Mouse (Mus musculus): ENCODE results near the gene Otud7b. TPM values are rescaled to one million over a fixed set of nuclear protein-coding genes. Genes with fewer than 3 reads are reported as not detected.
"Not testable (repeated sequence)": the region's sequence is repeated elsewhere in the genome, so short reads cannot be mapped to it uniquely, and the experiment has no call there.

Otud7b gene
- polyA plus RNA-seq, 1 experiment from 2014 or later = 19.8 TPM

DNA sequence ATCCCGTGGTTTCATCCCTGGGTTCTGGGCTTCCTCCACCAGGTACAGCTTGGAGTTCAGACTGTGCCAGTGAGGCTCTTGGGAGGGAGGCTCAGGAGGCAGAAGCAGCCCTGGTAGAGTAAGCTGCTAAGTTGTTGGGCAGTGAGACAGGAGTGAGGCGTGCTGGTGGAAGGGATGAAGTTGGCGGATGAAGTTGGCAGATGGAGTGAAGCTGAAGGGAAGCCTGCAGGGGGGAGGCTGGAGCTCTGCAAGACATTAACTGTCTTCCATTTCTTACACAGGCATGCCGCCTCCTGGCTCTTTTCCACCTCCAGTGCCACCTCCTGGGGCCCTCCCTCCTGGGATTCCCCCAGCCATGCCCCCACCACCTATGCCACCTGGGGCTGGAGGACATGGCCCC lies 69.7 kb downstream of the Otud7b start:
- H3K27ac ChIP-seq; H3K27me3 ChIP-seq (replicated peaks); H3K4me3 ChIP-seq (replicated peaks); ATAC-seq; H3K9ac ChIP-seq; H3K9me3 ChIP-seq: not testable (repeated sequence)
- peaks cover 15% of the 10 kb centered on the region for H3K4me1 ChIP-seq (replicated peaks)
- WGBS = 76% methylated on average over 4 of the region's 4 CpGs
- 0 out of 2 replicates have a peak overlapping the region, but pooled peaks have one; percentile 11 for H3K4me2 ChIP-seq (replicated peaks)
- peaks cover 18% of the 10 kb centered on the region for H3K36me3 ChIP-seq

DNA sequence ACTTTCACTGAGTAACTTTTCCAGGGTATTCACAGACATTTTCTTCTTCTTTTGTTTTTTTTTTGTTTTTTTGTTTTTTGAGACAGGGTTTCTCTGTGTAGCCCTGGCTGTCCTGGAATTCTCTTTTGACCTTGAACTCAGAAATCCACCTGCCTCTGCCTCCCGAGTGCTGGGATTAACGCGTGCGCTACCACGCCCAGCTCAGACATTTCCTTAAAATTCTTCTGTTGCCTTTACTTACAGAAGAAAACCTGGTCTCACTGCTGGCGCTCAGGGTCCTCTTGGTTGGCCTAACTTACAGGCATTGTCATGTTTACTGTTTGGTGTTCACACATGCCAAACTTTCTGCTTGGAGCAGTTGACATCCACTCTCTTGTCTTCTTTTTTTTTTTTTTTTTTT lies 70.9 kb downstream of the Otud7b start:
- Histone ChIP-seq H3K36me3 (peaks cover 15% of the 10 kb centered on the region), H3K27me3 (replicated peaks) (no peaks in the 10 kb centered on the region), H3K9ac (no peak overlapping the region), H3K4me3 (replicated peaks) (no peak overlapping the region), H3K9me3 (no peaks in the 10 kb centered on the region), H3K4me2 (replicated peaks) (no peak overlapping the region), H3K4me1 (replicated peaks) (peaks cover 14% of the 10 kb centered on the region), H3K27ac (no peak overlapping the region)
- ATAC-seq = no peak
- 94% methylated on average over 6 of the region's 6 CpGs for WGBS

DNA sequence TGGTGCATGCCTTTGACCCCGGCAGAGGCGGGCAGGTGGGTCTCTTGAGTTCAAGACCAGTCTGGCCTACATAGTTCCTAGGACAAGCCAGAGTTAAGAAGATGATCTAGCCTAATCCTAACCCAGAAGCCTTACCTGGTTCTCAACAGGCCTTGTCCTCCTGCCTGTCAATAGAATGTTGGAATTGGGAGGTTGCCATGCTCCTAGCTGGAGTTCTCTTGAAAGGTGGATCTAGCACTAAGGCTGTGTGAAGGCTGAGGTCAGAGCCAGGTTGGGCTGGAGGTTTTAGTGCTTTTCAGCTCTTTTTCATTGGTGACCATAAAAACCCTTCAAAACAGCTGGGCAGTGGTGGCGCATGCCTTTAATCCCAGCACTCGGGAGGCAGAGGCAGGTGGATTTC lies 74.1 kb downstream of the Otud7b start:
- WGBS = 86% methylated on average over 4 of the region's 4 CpGs
- H3K9me3 ChIP-seq = no peaks in the 10 kb centered on the region
- H3K9ac ChIP-seq = no peak overlapping the region
- no peak for ATAC-seq
- H3K4me1 ChIP-seq (replicated peaks) = peaks cover 25% of the 10 kb centered on the region
- H3K36me3 ChIP-seq = peaks cover 15% of the 10 kb centered on the region
- H3K4me3 ChIP-seq (replicated peaks) = no peak overlapping the region
- no peak overlapping the region for H3K4me2 ChIP-seq (replicated peaks)
- H3K27me3 ChIP-seq (replicated peaks) = no peaks in the 10 kb centered on the region
- no peak overlapping the region for H3K27ac ChIP-seq

DNA sequence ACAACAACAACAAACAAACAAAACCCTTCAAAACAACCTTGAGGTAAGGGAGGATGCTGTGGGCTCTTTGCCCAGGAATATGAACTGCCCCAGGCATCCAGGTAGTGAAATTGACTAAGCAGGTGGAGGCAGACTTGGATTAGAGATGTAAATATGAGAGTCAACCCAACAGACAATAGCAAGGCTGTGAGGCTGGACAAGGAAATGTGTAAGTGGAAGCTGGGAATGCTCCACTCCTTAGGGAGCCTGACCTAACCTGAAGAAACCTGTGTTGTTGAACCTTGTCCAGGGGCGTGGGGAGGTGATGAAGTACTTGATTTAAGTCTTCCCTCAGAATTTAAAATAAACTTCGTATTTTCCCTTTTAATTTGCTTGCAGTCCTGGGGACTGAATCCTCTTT lies 74.6 kb downstream of the Otud7b start:
- H3K9ac ChIP-seq = no peak overlapping the region
- 77% methylated on average over 2 of the region's 2 CpGs for WGBS
- no peak overlapping the region for H3K4me3 ChIP-seq (replicated peaks)
- H3K4me2 ChIP-seq (replicated peaks) = no peak overlapping the region
- H3K9me3 ChIP-seq = no peaks in the 10 kb centered on the region
- no peak for ATAC-seq
- H3K36me3 ChIP-seq = peaks cover 15% of the 10 kb centered on the region
- H3K27ac ChIP-seq = no peak overlapping the region
- H3K27me3 ChIP-seq (replicated peaks) = no peaks in the 10 kb centered on the region
- peaks cover 24% of the 10 kb centered on the region for H3K4me1 ChIP-seq (replicated peaks)

DNA sequence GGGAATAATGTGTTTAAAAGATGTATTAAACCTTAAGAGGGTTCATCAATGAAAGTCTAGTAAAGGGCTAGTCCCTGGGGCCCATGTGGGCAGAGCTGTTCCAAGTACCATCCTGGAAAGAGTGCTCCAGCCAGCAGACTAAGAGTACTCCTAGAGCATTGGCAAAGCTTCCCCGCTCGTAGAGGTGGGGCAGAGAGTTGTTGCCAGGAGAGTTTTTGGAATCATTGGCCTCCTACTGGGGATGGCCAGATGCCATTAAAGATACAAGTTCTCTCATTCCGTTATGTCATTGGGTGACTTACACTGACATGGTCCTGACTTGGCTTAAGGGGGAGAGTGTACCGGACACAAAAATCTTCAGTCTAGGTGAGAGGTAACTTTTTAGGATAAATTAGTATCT lies 75.2 kb downstream of the Otud7b start:
- peaks cover 13% of the 10 kb centered on the region for H3K36me3 ChIP-seq
- H3K4me2 ChIP-seq (replicated peaks) = no peak overlapping the region
- no peaks in the 10 kb centered on the region for H3K9me3 ChIP-seq
- no peak overlapping the region for H3K9ac ChIP-seq
- H3K4me3 ChIP-seq (replicated peaks) = no peak overlapping the region
- H3K27ac ChIP-seq = no peak overlapping the region
- no peak for ATAC-seq
- H3K4me1 ChIP-seq (replicated peaks) = peaks cover 21% of the 10 kb centered on the region
- WGBS = 67% methylated on average over 4 of the region's 4 CpGs
- H3K27me3 ChIP-seq (replicated peaks) = no peaks in the 10 kb centered on the region

DNA sequence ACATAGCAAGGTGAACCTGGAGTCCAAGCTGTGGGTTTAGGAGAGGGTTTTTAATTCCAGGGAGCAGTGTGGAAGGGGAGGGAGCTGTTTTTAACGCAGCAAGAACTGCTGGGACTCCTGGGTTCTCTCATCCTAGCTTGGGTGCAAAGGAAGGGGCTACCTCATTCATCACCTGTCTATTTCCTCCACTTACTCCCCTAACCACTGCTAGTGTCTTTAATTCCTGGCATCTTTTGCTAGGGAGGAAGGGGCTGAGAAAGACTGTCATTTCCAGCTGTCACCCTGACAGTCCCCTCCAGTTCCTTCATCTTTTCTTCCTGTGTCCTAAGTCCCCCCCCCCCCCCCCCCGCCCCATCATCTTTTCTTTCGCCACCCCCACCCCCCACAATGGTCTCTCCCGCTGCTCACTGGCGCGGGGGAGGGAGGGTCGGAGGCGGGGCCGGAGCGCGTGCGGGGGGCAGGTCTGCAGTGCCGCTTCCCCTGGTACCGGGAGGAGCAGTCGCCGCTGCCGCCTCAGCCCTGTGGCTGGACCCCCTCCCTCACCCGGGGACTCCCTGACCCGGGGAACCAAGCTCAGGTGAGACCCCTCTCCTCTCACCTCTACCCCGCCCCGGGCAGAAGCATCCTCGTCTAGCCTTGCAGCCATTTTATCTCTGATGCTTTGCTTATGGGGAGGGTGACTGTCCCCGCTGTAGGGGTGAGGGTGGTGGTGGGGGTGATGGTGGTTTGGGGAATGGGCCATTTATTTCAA lies 76.6 kb downstream of the Otud7b start, which contains the start of gene Sv2a:
Sv2a (plus strand) TSS at position 425 of the 751 bp plus-strand sequence.
- ATAC-seq = peak; percentile 61; the same call in 1 of the 2 replicates
- Histone ChIP-seq H3K27ac (no peak within 1 kb of the TSS), H3K4me2 (replicated peaks) (peak within 1 kb of the TSS; percentile 82), H3K9ac (peak within 1 kb of the TSS; percentile 62), H3K4me3 (replicated peaks) (peak within 1 kb of the TSS; percentile 48), H3K36me3 (peaks cover 13% of the 10 kb centered on the region), H3K27me3 (replicated peaks) (no peaks in the 10 kb centered on the region), H3K4me1 (replicated peaks) (peaks cover 21% of the 10 kb centered on the region), H3K9me3 (no peaks in the 10 kb centered on the region)
- under 1% methylated on average over 15 of the region's 23 CpGs for WGBS

DNA sequence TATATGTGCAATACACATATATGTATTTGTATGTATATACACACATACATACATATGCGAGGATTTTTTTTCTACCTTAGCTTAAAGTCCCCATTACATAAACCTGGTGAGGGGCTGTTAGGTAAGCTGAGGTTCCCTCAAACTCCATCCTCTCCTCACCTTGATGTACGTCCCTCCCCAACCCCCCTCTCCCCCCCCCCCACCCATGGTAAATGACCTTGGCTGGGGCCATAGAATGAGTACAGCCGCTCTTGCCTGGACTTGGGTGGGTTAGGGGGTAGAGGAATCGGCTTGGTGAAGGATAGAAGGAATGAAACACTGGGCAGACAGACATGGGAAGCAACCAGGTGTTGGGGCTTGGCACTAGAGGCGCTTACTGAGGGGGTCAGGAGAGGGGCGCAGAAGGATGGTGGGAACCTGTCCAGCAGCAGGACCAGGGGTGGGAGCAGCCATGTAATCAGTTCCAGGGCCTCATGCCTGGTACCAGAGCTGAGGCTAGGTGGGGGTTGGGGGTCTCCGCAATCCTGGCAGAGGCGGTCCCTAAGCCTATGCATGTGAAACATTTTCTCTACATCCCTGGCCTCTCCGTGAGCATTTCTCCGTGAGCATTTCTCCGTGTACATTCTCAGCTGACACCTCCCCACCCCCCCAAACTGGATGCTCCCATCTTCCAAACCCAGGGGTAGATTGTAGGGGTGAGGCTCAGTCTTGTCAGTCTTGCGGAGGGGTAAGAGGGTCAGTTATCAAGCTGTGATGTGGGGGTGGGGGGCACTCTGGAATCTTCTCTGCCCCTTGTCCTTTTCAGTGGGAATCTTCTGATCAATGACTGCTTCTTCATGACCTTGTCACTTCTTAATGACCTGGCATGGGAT lies 77.4 kb downstream of the Otud7b start:
- H3K4me3 ChIP-seq (replicated peaks) = peak overlapping the region; percentile 48
- H3K4me2 ChIP-seq (replicated peaks) = peak overlapping the region; percentile 82
- H3K27ac ChIP-seq = no peak overlapping the region
- H3K9ac ChIP-seq = no peak overlapping the region; the same call in 1 of the 2 replicates
- H3K9me3 ChIP-seq = no peaks in the 10 kb centered on the region
- ATAC-seq = peak; percentile 50; the same call in 1 of the 2 replicates
- WGBS = 37% methylated on average over 12 of the region's 12 CpGs
- no peaks in the 10 kb centered on the region for H3K27me3 ChIP-seq (replicated peaks)
- peaks cover 5% of the 10 kb centered on the region for H3K36me3 ChIP-seq
- peaks cover 21% of the 10 kb centered on the region for H3K4me1 ChIP-seq (replicated peaks)

DNA sequence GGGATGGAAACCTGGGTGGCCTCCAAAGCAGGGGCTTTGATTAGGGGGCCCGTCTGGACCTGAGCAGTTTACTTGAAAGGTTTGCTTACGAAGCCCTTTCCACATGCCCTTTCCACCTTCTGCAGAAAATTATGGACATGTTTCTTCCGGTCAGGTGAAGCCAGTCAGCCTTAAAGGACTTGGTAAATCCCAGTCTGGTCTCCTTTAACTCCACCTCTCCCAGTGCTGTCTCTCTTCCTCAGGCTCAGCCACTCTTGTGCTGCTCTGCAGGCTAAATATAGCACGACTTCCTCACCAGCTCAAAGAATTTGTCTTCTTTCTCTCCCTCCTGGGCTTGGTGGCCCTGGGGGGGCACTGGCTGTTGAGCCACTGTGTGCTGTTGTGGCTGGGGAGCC lies 78.1 kb downstream of the Otud7b start:
- Histone ChIP-seq H3K9ac (no peak overlapping the region), H3K4me3 (replicated peaks) (no peak overlapping the region)
- ATAC-seq = no peak

DNA sequence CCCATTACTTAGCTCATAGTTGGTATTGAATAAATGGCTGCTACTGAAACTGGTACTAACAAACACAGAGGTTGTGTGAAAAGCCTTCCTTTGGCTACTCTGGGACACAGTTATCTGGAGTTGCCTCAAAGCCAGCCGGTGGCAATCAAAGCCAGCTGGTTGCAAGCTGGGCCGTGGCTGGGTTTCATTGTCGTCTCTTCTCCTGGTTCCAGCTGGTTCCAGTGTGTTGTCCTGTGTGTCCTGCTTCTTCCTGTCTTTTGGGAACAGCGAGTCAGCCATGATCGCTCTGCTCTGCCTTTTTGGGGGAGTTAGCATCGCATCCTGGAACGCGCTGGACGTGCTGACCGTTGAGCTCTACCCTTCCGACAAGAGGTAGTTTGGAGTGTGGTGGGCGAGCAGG lies 88.7 kb downstream of the Otud7b start:
- H3K4me1 ChIP-seq (replicated peaks) = peaks cover 6% of the 10 kb centered on the region
- no peaks in the 10 kb centered on the region for H3K36me3 ChIP-seq
- H3K27me3 ChIP-seq (replicated peaks) = no peaks in the 10 kb centered on the region
- H3K4me2 ChIP-seq (replicated peaks) = no peak overlapping the region
- WGBS = 68% methylated on average over 12 of the region's 12 CpGs
- H3K27ac ChIP-seq = no peak overlapping the region
- no peaks in the 10 kb centered on the region for H3K9me3 ChIP-seq
- H3K4me3 ChIP-seq (replicated peaks) = no peak overlapping the region
- no peak for ATAC-seq
- H3K9ac ChIP-seq = no peak overlapping the region

More for the DNA sequence above, 78.1 kb downstream of the Otud7b start:
- Histone ChIP-seq H3K4me1 (replicated peaks) (peaks cover 21% of the 10 kb centered on the region), H3K36me3 (peaks cover 2% of the 10 kb centered on the region), H3K4me2 (replicated peaks) (peak overlapping the region; percentile 82), H3K9me3 (no peaks in the 10 kb centered on the region), H3K27ac (peak overlapping the region; percentile 23; the same call in 1 of the 2 replicates), H3K27me3 (replicated peaks) (no peaks in the 10 kb centered on the region)
- 32% methylated on average over 4 of the region's 4 CpGs for WGBS

DNA sequence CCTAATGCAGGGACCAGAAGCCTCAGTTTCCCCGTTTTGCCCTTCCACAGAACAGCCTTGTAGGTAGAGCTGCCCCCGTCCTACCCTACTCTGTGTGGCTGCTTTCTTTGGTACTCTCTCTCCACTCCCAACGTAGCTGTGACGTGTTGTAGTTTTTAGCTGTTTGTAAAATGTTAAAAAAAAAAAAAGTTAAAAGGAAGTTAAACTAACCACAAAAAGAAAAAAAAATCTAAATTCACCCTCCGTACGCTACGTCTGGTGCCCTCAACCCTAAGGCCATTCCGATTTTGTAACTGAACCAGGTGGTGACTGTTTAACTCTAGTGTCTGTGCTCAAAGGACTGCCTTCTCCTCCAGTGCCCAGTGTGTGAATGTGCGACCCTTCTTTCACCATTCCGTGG lies 90.6 kb downstream of the Otud7b start:
- Histone ChIP-seq H3K27ac (no peak overlapping the region), H3K4me2 (replicated peaks) (no peak overlapping the region), H3K36me3 (no peaks in the 10 kb centered on the region), H3K4me3 (replicated peaks) (no peak overlapping the region), H3K4me1 (replicated peaks) (peaks cover 6% of the 10 kb centered on the region), H3K9me3 (no peaks in the 10 kb centered on the region), H3K27me3 (replicated peaks) (no peaks in the 10 kb centered on the region), H3K9ac (no peak overlapping the region)
- WGBS = 88% methylated on average over 10 of the region's 10 CpGs
- no peak for ATAC-seq

DNA sequence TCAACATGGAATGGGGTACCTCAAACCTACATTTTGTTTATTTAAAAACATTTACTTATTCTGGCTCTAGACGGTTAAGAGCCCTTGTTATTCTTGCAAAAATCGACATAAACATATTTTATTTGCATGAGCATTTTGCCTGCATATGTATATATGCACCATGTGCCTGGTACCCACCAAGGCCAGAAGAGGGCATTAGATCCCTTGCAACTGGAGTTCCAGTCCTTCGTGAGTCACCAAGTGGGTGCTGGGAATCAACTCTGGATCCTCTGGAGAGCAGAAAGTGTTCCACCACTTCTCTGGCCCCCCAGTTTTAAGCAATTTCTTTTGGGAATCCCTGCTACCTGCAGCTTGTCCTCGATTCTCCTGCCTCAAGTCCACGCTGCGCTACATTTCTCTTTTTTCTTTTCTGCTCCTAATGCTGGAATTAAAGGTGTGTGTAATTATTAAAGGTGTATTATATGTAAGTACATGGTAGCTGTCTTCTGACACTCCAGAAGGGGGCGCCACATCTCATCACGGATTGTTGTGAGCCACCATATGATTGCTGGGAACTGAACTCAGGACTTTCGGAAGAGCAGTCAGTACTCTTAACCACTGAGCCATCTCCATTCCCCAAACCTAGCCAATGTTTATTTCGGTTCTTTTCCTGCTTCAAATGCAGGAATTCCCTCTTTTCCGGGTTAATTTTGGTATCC lies 91.4 kb downstream of the Otud7b start:
- ATAC-seq = no peak
- Histone ChIP-seq H3K4me1 (replicated peaks) (peaks cover 6% of the 10 kb centered on the region), H3K9ac (no peak overlapping the region), H3K4me3 (replicated peaks) (no peak overlapping the region), H3K36me3 (no peaks in the 10 kb centered on the region), H3K9me3 (no peaks in the 10 kb centered on the region), H3K27me3 (replicated peaks) (no peaks in the 10 kb centered on the region), H3K4me2 (replicated peaks) (0 out of 2 replicates have a peak overlapping the region, but pooled peaks have one; percentile 95), H3K27ac (no peak overlapping the region)
- WGBS = 91% methylated on average over 11 of the region's 11 CpGs
